Mouse (Mus musculus) heart, postnatal 0 days (tissue): ENCODE measurements around the gene Gm28043. TPM values are rescaled to one million over a fixed set of nuclear protein-coding genes. Genes with fewer than 3 reads are reported as not detected.

ENCODE experiments used
- ATAC-seq: fragments of 200-750 bp; cut with Nextera tagmentation; 2 replicates; pipeline ENCODE4 v1.8.0; 2017; ENCODE audit warnings: low read depth, moderate number of reproducible peaks, moderate library complexity; ENCODE audit not compliant: insufficient read depth
- DNase-seq: peaks from one replicate; pipeline ENCODE4 v3.0.0-alpha.2; 2016; ENCODE audit warnings: low spot score
- H3K27ac ChIP-seq: fragments of 300-500 bp; sonication (generic); 2 replicates; pipeline ENCODE4 v1.5.1; 2014; ENCODE audit warnings: low read depth, mild to moderate bottlenecking
- H3K27me3 ChIP-seq: fragments of 300-500 bp; sonication (generic); 2 replicates; pipeline ENCODE4 v1.6.1; 2014; ENCODE audit warnings: low read length, mixed read lengths; ENCODE audit not compliant: control insufficient read depth, insufficient read depth
- H3K36me3 ChIP-seq: fragments of 300-500 bp; sonication (generic); replicated peaks from 2 replicates; pipeline ENCODE4 v1.6.1; 2014; ENCODE audit warnings: low read length, mixed read lengths; ENCODE audit not compliant: control insufficient read depth, insufficient read depth
- H3K4me1 ChIP-seq: fragments of 300-500 bp; sonication (generic); 2 replicates; pipeline ENCODE4 v1.6.1; 2014; ENCODE audit warnings: antibody characterized with exemption; ENCODE audit not compliant: control insufficient read depth, insufficient read depth
- H3K4me2 ChIP-seq: fragments of 300-500 bp; sonication (generic); 2 replicates; pipeline ENCODE4 v1.6.1; 2014; ENCODE audit warnings: low read depth, mild to moderate bottlenecking, low read length, moderate library complexity
- H3K4me3 ChIP-seq: fragments of 300-500 bp; sonication (generic); 2 replicates; pipeline ENCODE4 v1.5.1; 2014; ENCODE audit warnings: low read depth, low read length
- H3K9ac ChIP-seq: fragments of 300-500 bp; sonication (generic); replicated peaks from 2 replicates; pipeline ENCODE4 v1.6.1; 2014; ENCODE audit warnings: low read depth, low read length, mixed read lengths
- H3K9me3 ChIP-seq: fragments of 300-500 bp; sonication (generic); replicated peaks from 2 replicates; pipeline ENCODE4 v1.6.1; 2016; ENCODE audit warnings: low read length; ENCODE audit not compliant: control insufficient read depth
- CTCF ChIP-seq: IDR thresholded peaks from 2 replicates; pipeline ENCODE4 v1.5.1; 2016; ENCODE audit warnings: antibody characterized with exemption, control low read depth, low read depth
- EP300 ChIP-seq: IDR thresholded peaks from 2 replicates; pipeline ENCODE4 v1.6.1; 2016; ENCODE audit warnings: antibody characterized with exemption, low read depth
- WGBS: fragments of 180-500 bp; shearing (Covaris S2); extraction: QIAGEN DNeasy Blood & Tissue Kit; methylation state at CpG from one replicate; pipeline ENCODE4 v1.1.7; 2014; 5-methylcytosine and 5-hydroxymethylcytosine counted together
- polyA plus RNA-seq: library from polyadenylated mRNA; unstranded; fragments of >200 nt; fragmentation: Nextera tagmentation; extraction: Ambion mirVana; gene quantifications from 2 replicates; pipeline ENCODE4 v1.2.1, GENCODE M21; 2015
- total RNA-seq: library from RNA; depleted of rRNA; stranded (reverse); fragments of >200 nt; gene quantifications from 2 replicates; pipeline ENCODE4 v1.2.3, GENCODE M21; 2014; ENCODE audit warnings: low replicate concordance; rRNA removed

The Gm28043 gene
- total RNA-seq, result 0.76 and 2.0 TPM in 2 replicates
- 1.1 TPM in 2 replicates for polyA plus RNA-seq

- Histone ChIP-seq H3K36me3 (peaks cover 6% of the 10 kb centered on the region; the same call in 1 of the 2 replicates), H3K9me3 (no peaks in the 10 kb centered on the region), H3K27me3 (no peaks in the 10 kb centered on the region), H3K4me2 (peak within 1 kb of the TSS; percentile 78), H3K4me3 (peak within 1 kb of the TSS; percentile 91), H3K4me1 (peaks cover 17% of the 10 kb centered on the region), H3K9ac (peak within 1 kb of the TSS; percentile 98), H3K27ac (peak within 1 kb of the TSS; percentile 94)
- ATAC-seq (peak; percentile 93), DNase-seq (peak; percentile 92)
- TF ChIP-seq EP300 (no peak), CTCF (peak; percentile 49)
- WGBS, result 2% methylated on average over 50 of the region's 52 CpGs
Measured at GRCm38 (mm10) chr17:29614115-29615023, at the start of gene Gm28043, which contains the start of gene Rnf8. TSS of gene Gm28043 (plus strand) at chr17:29614876. TSS of gene Rnf8 (plus strand) at chr17:29614790.

- Histone ChIP-seq H3K4me3 (no peak overlapping the region), H3K4me1 (no peaks in the 10 kb centered on the region), H3K4me2 (no peak overlapping the region), H3K9ac (no peak overlapping the region), H3K9me3 (no peaks in the 10 kb centered on the region), H3K27me3 (no peaks in the 10 kb centered on the region), H3K27ac (no peak overlapping the region), H3K36me3 (peaks cover 48% of the 10 kb centered on the region)
- no peak for TF ChIP-seq EP300
- TF ChIP-seq CTCF, result no peak
- WGBS, result 97% methylated on average over 5 of the region's 5 CpGs
- ATAC-seq, result no peak
- no peak for DNase-seq
Measured at GRCm38 (mm10) chr17:29565521-29565920, 49.2 kb upstream of the Gm28043 start.

- TF ChIP-seq EP300, result no peak
- TF ChIP-seq CTCF, result no peak
- no peaks in the 10 kb centered on the region for H3K27me3 ChIP-seq
- H3K4me3 ChIP-seq, result no peak overlapping the region
- DNase-seq (no peak), ATAC-seq (no peak)
- no peaks in the 10 kb centered on the region for H3K9me3 ChIP-seq
- peaks cover 71% of the 10 kb centered on the region for H3K36me3 ChIP-seq
- no peak overlapping the region for H3K9ac ChIP-seq
- no peak overlapping the region for H3K27ac ChIP-seq
- H3K4me1 ChIP-seq, result no peaks in the 10 kb centered on the region
- WGBS, result 89% methylated on average over 15 of the region's 15 CpGs
- H3K4me2 ChIP-seq, result no peak overlapping the region
Measured at GRCm38 (mm10) chr17:29568435-29568834, 46.2 kb upstream of the Gm28043 start.

GRCm38 (mm10) chr17:29569831-29570230, 44.8 kb upstream of the Gm28043 start:
- Histone ChIP-seq H3K36me3 (peaks cover 70% of the 10 kb centered on the region), H3K9ac (no peak overlapping the region), H3K9me3 (no peaks in the 10 kb centered on the region), H3K4me3 (no peak overlapping the region), H3K4me1 (no peaks in the 10 kb centered on the region), H3K27ac (no peak overlapping the region), H3K27me3 (no peaks in the 10 kb centered on the region), H3K4me2 (no peak overlapping the region)
- 88% methylated on average over 6 of the region's 6 CpGs for WGBS
- TF ChIP-seq EP300, result no peak
- ATAC-seq (no peak), DNase-seq (no peak)

- Histone ChIP-seq H3K4me1 (no peaks in the 10 kb centered on the region), H3K4me2 (no peak overlapping the region), H3K27ac (no peak overlapping the region), H3K36me3 (peaks cover 83% of the 10 kb centered on the region), H3K4me3 (no peak overlapping the region), H3K9me3 (no peaks in the 10 kb centered on the region), H3K27me3 (no peaks in the 10 kb centered on the region), H3K9ac (no peak overlapping the region)
- TF ChIP-seq CTCF (no peak), EP300 (no peak)
- WGBS, result 89% methylated on average over 4 of the region's 4 CpGs
- ATAC-seq (no peak), DNase-seq (no peak)
Measured at GRCm38 (mm10) chr17:29579579-29580126, 35.0 kb upstream of the Gm28043 start.
